Mouse (Mus musculus): ENCODE data around the gene Gm20773. TPM values are rescaled to one million over a fixed set of nuclear protein-coding genes. Genes with fewer than 3 reads are reported as not detected.
"Not testable (repeated sequence)": the region's sequence is repeated elsewhere in the genome, so short reads cannot be mapped to it uniquely, and the experiment has no call there.

The Gm20773 gene
- not detected in 2 replicates for polyA plus RNA-seq (2014; fragmentation: Nextera tagmentation; extraction: Ambion mirVana)

DNA sequence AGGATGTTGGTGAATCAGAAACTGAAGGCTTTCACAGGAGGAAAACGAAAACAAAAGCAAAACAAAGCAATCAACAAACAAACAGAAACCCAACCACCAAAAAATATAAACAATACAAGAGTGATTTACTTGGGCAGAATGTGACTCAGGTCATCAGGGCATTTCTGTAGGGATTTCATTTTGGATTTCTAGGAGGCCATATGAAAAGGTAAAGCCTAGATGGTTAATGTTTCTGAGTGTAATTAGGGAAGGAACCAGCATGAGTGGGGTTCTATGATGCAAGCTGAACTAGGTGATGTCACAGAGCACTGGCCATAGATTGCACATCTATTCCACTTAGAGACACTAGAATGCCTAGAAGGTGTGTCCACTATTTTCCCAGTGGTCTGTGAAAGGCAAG is at the start of gene Gm20773:
TSS of gene Gm20773 (plus strand) at position 301 of the 400 bp plus-strand sequence.
- not testable (repeated sequence) for H3K4me2 ChIP-seq (ENCODE audit: low read depth, low read length); H3K9ac ChIP-seq (ENCODE audit: low read depth, low read length); H3K4me3 ChIP-seq (ENCODE audit: low read depth, low read length); H3K27me3 ChIP-seq (replicated peaks; ENCODE audit: control insufficient read depth, insufficient read depth, low read length); ATAC-seq (ENCODE audit: low read depth); DNase-seq (ENCODE audit: low spot score); H3K27ac ChIP-seq (replicated peaks; ENCODE audit: low read depth, low read length); H3K36me3 ChIP-seq (ENCODE audit: control insufficient read depth, insufficient read depth, low read length); H3K9me3 ChIP-seq (ENCODE audit: control insufficient read depth, low read length); H3K4me1 ChIP-seq (ENCODE audit: control insufficient read depth, insufficient read depth, low read length)
- no CpG with 5 or more reads among the region's 1 CpGs for WGBS

DNA sequence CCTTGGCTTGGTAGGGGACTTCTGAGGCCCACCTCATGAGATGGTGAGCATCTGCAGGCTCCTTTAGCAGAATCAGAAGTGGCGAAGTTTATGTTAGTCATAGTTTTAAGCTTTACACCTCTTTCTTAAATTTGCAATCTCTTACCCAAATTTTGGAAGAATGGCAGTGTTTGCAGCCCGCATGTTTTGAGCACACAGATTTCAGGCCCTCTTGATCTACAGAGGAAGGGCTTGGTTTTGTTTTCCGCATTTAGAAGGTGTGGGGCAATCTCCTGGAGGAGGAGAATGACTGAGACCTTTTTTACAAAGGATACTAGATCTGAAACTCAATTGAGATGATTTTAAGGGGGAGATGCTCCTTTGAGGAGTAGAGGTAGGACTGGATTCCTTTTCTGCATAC is 28.3 kb upstream of the Gm20773 start, which contains the start of gene Gm21866:
TSS of gene Gm21866 (minus strand) at position 101 of the 400 bp plus-strand sequence.
- not testable (repeated sequence) for H3K36me3 ChIP-seq (ENCODE audit: control insufficient read depth, insufficient read depth, low read length); H3K4me2 ChIP-seq (ENCODE audit: low read depth, low read length); H3K27ac ChIP-seq (replicated peaks; ENCODE audit: low read depth, low read length); H3K9ac ChIP-seq (ENCODE audit: low read depth, low read length); H3K4me3 ChIP-seq (ENCODE audit: low read depth, low read length); H3K4me1 ChIP-seq (ENCODE audit: control insufficient read depth, insufficient read depth, low read length); ATAC-seq (ENCODE audit: low read depth); H3K27me3 ChIP-seq (replicated peaks; ENCODE audit: control insufficient read depth, insufficient read depth, low read length); H3K9me3 ChIP-seq (ENCODE audit: control insufficient read depth, low read length); DNase-seq (ENCODE audit: low spot score)
- 71% methylated on average over 1 of the region's 3 CpGs for WGBS

Other genes with a start within 250 kb of the Gm20773 start
- not detected in 2 replicates for gene Gm21440, start 241.6 kb upstream of the Gm20773 start, polyA plus RNA-seq (2014; fragmentation: Nextera tagmentation; extraction: Ambion mirVana)
- not detected in 2 replicates for gene Gm21454, start 241.6 kb upstream of the Gm20773 start, polyA plus RNA-seq (2014; fragmentation: Nextera tagmentation; extraction: Ambion mirVana)
- gene Gm21725, start 145.0 kb upstream of the Gm20773 start, polyA plus RNA-seq (2014; fragmentation: Nextera tagmentation; extraction: Ambion mirVana): not detected in 2 replicates
- gene Gm21866, start 28.4 kb upstream of the Gm20773 start, polyA plus RNA-seq (2014; fragmentation: Nextera tagmentation; extraction: Ambion mirVana): not detected in 2 replicates

All from embryonic facial prominence, embryonic 14.5 days (tissue).